Mouse (Mus musculus) Muller cell, postnatal 12 days (primary cell): ENCODE results near the gene Osbpl8.
A peak's percentile ranks its signal among the peaks of the same experiment; 100 is the strongest.

Source experiments
- DNase-seq: peaks from one replicate; pipeline ENCODE4 v3.0.0-alpha.2; 2015; ENCODE audit errors: inconsistent ontology term

Gene Osbpl8

GRCm38 (mm10) chr10:111234450-111235288, 70.1 kb downstream of the Osbpl8 start:
- no peak for DNase-seq

DNA sequence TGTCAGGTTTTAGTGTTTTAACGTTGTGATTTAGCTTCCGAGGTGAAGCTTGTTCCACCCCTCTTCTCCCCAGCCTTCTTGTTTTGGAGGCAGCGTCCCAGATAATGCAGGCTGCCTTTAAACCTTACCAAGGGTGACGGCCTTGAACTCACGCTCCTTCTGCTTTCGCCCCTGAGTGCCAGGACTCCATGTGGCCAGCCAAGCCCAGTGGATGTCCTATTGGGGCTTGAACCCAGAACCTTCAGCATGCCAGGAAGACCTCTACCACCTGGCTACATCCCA, 70.7 kb downstream of the Osbpl8 start:
- no peak for DNase-seq

DNA sequence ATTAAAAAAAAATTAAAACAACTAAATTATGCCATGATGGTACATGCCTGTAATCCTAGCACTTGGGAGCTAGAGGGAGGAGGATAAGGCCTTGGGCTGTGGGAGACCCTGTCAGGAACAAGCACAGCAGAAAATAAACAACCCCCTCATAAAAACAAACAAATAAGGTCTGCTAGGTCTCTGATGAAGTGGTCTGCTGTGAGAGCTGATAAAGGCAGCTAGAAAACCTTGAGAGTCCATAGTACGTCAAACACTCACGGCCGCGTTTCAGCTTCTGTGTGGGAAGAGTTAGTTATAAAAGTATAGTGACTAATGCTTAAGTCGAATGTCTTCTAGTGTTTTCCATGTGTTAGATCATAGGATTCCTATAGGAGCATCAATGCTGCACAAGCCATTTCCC, 72.9 kb downstream of the Osbpl8 start:
- no peak for DNase-seq

DNA sequence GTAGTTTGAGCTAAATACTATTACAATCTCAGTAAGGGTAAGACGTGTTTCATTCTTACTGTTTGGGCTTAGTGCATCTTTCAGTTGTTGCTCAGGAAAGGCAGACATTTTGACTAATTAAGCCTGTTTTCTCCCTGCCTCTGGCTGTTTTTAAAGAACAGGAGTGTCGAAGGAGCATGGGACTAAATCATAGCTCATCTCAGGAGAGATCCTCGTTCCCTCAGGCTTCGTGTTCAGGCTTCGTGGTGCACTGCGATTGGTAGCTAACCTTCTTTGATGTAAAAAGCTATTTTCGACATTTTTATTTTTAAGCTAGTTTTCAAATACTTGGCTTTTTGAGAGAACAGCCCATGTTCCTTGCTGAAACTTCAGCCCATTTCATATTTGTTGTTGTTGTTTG, 78.1 kb downstream of the Osbpl8 start:
- no peak for DNase-seq

- no peak for DNase-seq
These were observed 83.1 kb downstream of the Osbpl8 start for GRCm38 (mm10) chr10:111247609-111248008.

- DNase-seq: peak; percentile 36
These were observed 83.6 kb downstream of the Osbpl8 start for GRCm38 (mm10) chr10:111248177-111248576.

DNA sequence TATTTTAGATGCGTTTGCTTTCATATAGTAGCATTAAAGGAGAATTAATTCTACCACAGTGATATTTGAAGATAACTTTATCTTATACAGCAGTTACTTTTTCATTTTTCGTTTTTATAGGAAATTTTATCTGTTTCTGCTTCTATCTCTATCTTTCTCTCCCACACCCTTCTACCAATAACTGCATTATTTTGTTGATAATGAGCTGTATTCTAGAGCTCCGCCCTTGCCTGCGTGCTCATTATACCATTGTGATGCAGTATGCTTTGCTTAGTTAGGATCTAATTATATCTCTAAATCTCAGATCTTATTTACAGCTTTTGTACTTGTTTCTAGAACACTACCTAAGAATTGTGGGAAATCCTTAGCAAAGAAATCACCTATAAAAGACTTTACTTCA, 85.6 kb downstream of the Osbpl8 start:
- no peak for DNase-seq

DNA sequence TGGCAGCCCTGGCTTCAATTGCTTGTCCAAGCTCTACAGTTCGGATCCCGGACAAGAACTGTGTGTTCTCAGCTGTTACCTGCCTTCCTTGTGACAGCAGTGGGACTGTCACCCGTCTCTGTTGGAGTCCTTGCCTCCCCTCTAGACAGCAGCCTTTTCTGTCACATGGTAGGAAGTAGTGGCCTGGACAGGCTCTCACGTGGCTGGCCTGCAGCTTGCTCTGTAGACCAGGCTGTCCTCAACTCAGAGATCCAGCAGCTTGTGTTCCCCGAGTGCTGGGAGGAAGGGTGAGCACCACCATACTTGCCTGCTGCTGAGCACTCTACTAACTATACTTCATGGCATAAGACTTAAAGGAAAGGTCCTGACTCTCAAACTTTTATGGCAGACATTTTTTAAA, 87.1 kb downstream of the Osbpl8 start:
- DNase-seq: no peak

- DNase-seq: no peak
These were observed 90.7 kb downstream of the Osbpl8 start for GRCm38 (mm10) chr10:111255228-111255627.

- no peak for DNase-seq
These were observed 91.6 kb downstream of the Osbpl8 start for GRCm38 (mm10) chr10:111256156-111256555.

GRCm38 (mm10) chr10:111257358-111257757, 92.8 kb downstream of the Osbpl8 start:
- DNase-seq: peak; percentile 36

DNA sequence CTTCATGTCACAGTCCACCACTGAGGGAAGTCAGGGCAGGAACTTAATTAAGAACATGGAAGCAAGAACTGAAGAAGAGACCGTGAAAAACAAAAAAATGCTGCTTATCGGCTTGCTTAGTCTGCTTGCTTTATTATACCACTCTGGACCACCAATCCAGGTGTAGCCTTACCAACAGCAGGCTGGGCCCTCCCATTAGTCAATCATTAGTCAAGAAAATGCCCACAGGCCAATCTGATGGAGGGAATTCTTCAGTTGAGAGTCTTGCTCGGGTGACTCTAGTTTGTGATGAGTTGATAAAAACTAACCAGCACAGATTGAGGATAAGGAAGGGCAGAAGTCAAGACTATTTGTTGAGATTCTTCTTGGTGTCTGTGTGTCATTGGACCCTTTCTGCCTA, 93.7 kb downstream of the Osbpl8 start:
- no peak for DNase-seq

- DNase-seq: no peak
These were observed 107.1 kb downstream of the Osbpl8 start for GRCm38 (mm10) chr10:111271687-111272086.

GRCm38 (mm10) chr10:111272905-111273304, 108.4 kb downstream of the Osbpl8 start:
- DNase-seq: no peak

GRCm38 (mm10) chr10:111273463-111274088, 109.0 kb downstream of the Osbpl8 start:
- peak; percentile 20 for DNase-seq

GRCm38 (mm10) chr10:111275822-111276221, 111.3 kb downstream of the Osbpl8 start:
- DNase-seq: no peak

DNA sequence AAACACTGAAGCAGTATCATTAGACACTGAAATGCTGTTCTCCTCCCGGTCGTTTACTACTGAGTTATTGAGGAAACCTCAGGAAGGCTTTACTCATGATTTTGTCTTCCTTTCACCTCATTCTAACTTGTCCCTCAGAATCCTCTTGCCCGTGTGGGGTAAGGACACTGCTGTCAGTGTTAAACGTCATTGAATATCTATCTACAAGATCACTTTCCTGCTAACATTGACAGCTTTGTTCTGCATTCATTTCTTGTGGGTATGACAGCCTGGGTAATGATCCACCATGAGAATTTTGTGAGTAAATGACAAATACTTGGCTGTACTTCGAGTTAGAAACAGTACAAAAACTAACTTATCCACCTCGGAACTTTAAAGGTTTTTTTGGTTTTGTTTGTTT, 133.1 kb downstream of the Osbpl8 start:
- peak; percentile 16 for DNase-seq

GRCm38 (mm10) chr10:111298140-111299098, 133.9 kb downstream of the Osbpl8 start, which contains the start of gene Bbs10:
Gene Bbs10, plus strand, starts transcription at chr10:111298679.
- peak; percentile 98 for DNase-seq

DNA sequence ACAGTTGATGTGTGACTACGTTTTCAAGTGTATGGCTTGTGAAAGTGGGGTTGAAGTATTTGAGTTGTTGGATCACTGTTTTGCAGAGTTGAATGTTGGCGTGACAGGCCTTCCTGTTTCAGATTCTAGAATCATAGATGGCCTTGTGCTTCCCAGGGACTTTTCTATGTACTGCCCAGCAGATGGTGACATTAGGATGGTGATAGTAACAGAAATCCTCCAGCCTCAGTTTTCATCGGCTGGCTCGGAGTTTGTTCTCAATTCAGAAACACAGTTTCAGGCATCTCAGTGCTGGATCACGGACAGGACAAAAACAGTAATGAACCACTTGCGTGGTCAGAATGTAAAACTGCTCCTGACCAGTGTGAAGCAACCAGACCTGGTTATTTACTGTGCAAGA, 135.0 kb downstream of the Osbpl8 start:
- DNase-seq: peak; percentile 40

DNA sequence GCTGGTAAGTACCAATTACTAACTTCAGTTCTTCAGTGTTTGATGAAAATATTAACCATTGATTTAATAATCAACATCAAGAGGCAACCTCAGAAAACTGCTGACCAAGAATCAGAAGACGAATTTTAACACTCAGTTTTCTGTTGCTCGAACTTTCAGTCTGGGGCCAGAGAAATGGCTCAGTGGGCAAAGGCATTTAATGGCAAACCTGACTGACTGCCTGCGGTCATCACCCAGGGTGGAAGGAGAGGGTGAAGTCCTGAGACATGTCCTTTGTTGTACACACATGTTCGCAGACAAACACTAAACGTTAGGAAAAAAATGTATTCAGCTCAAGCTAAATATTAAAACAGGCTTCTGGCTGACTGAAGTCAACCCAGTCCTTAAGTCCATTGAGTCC, 136.5 kb downstream of the Osbpl8 start:
- no peak for DNase-seq

GRCm38 (mm10) chr10:111302486-111302885, 137.9 kb downstream of the Osbpl8 start:
- no peak for DNase-seq

GRCm38 (mm10) chr10:111308850-111309501, 144.4 kb downstream of the Osbpl8 start:
- DNase-seq: no peak
